Mouse (Mus musculus): ENCODE results near the gene Lefty2.

DNA sequence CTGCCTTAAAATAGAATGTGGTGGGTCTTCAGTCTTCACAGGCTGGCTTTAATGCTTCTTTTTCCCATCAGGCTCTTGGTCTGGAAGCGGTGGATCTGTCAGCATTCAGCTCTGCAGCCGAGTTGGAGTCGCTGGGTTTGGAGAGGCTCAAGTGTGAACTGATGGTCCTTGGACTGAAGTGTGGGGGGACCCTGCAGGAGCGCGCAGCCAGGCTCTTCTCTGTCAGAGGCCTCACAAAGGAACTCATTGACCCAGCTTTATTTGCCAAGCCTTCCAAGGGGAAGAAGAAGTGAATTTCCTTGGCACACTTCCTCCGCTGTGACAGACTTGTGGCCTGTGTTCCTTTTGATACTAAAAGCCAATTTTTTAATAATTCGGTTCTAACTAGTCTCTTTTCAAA lies 26.9 kb upstream of the Lefty2 start:
- no peak for TF ChIP-seq POLR2A (IDR thresholded peaks at IDR 0.05; ENCODE audit: low read depth, low read length)
- no peak for TF ChIP-seq CTCF (IDR thresholded peaks at IDR 0.05; ENCODE audit: borderline replicate concordance, insufficient read depth, low read length)
